Mouse (Mus musculus) heart, embryonic 11.5 days (tissue): Measurements from ENCODE around the gene Man1c1. TPM values are rescaled to one million over a fixed set of nuclear protein-coding genes. Genes with fewer than 3 reads are reported as not detected.

Experiments
- ATAC-seq: fragments of 200-750 bp; cut with Nextera tagmentation; replicated peaks from 2 replicates; pipeline ENCODE4 v1.8.0; 2017; ENCODE audit warnings: moderate library complexity; ENCODE audit not compliant: insufficient number of reproducible peaks, low FRiP score, low TSS enrichment
- H3K27ac ChIP-seq: fragments of 300-500 bp; sonication (generic); 2 replicates; pipeline ENCODE4 v1.5.1; 2014; ENCODE audit warnings: mild to moderate bottlenecking, low read depth, low read length
- H3K27me3 ChIP-seq: fragments of 300-500 bp; sonication (generic); 2 replicates; pipeline ENCODE4 v1.6.1; 2014; ENCODE audit warnings: mild to moderate bottlenecking, low read length, mixed read lengths; ENCODE audit not compliant: control insufficient read depth, insufficient read depth
- H3K36me3 ChIP-seq: fragments of 300-500 bp; sonication (generic); 2 replicates; pipeline ENCODE4 v1.6.1; 2014; ENCODE audit warnings: mild to moderate bottlenecking, low read length, moderate library complexity, mixed read lengths; ENCODE audit not compliant: control insufficient read depth, insufficient read depth
- H3K4me1 ChIP-seq: fragments of 300-500 bp; sonication (generic); 2 replicates; pipeline ENCODE4 v1.6.1; 2014; ENCODE audit warnings: low read length; ENCODE audit not compliant: control insufficient read depth, insufficient read depth
- H3K4me2 ChIP-seq: fragments of 300-500 bp; sonication (generic); 2 replicates; pipeline ENCODE4 v1.6.1; 2014; ENCODE audit warnings: mild to moderate bottlenecking, moderate library complexity
- H3K4me3 ChIP-seq: fragments of 300-500 bp; sonication (generic); 2 replicates; pipeline ENCODE4 v1.5.1; 2014; ENCODE audit warnings: low read depth, low read length
- H3K9ac ChIP-seq: fragments of 300-500 bp; sonication (generic); 2 replicates; pipeline ENCODE4 v1.6.1; 2014; ENCODE audit warnings: mild to moderate bottlenecking, low read depth, low read length, moderate library complexity
- H3K9me3 ChIP-seq: fragments of 300-500 bp; sonication (generic); replicated peaks from 2 replicates; pipeline ENCODE4 v1.6.1; 2016; ENCODE audit warnings: low read length; ENCODE audit not compliant: control insufficient read depth
- WGBS: fragments of 180-500 bp; shearing (Covaris S2); extraction: QIAGEN DNeasy Blood & Tissue Kit; methylation state at CpG from one replicate; pipeline ENCODE4 v1.1.7; 2014; ENCODE audit not compliant: insufficient replicate concordance; 5-methylcytosine and 5-hydroxymethylcytosine counted together
- polyA plus RNA-seq: library from polyadenylated mRNA; unstranded; fragments of >200 nt; fragmentation: Nextera tagmentation; extraction: Ambion mirVana; gene quantifications from 2 replicates; pipeline ENCODE4 v1.2.1, GENCODE M21; 2014

Man1c1 gene
- polyA plus RNA-seq, 1 experiment from 2014 or later = 8.6 TPM

DNA sequence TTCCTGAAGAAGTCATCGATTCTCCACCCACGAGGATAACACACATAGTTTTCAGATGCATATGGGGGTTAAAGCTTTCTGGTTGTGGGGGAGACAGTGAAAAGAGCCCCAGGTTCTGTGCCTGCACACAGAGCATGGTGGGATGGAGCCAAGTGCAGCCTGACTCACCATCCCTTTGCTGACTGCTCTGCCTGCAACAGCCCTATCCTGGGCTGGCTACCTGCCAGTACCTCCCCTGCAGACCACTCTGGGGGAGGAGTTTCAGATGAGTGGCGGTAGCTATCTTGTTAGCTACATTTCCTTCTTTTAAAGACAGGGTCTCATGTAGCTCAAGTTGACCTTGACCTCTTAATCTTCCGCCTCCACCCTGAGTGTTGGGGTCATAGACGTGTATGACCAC lies 125.7 kb downstream of the Man1c1 start:
- no peaks in the 10 kb centered on the region for H3K9me3 ChIP-seq
- no peak overlapping the region for H3K4me3 ChIP-seq
- peak overlapping the region; percentile 58 for H3K4me2 ChIP-seq
- no peaks in the 10 kb centered on the region; the same call in 1 of the 2 replicates for H3K27me3 ChIP-seq
- H3K9ac ChIP-seq = no peak overlapping the region
- ATAC-seq = peak; percentile 55
- H3K4me1 ChIP-seq = peaks cover 31% of the 10 kb centered on the region
- 43% methylated on average over 5 of the region's 5 CpGs for WGBS
- peaks cover 4% of the 10 kb centered on the region; the same call in 1 of the 2 replicates for H3K36me3 ChIP-seq
- H3K27ac ChIP-seq = peak overlapping the region; percentile 74

DNA sequence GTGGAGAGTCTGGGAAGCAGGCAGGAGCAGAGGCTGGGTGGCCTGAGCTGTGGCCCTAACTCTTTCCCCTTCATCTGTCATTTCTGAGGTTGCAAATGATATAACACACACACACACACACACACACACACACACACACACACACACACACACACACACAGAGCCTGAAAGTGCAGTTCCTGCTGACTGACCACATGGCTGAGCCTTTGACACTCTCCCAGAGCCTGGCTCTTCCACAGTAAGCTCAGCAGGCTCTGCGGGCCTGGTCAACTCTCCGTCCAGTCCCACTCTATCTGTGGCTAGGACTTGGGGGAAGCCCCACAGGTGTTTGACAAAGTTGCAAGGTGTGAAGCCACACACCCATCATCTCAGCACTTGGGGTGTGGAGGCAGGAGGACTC lies 126.8 kb downstream of the Man1c1 start:
- H3K4me1 ChIP-seq = peaks cover 31% of the 10 kb centered on the region
- peaks cover 4% of the 10 kb centered on the region; the same call in 1 of the 2 replicates for H3K36me3 ChIP-seq
- WGBS = 74% methylated on average over 2 of the region's 2 CpGs
- no peaks in the 10 kb centered on the region for H3K9me3 ChIP-seq
- no peak for ATAC-seq
- no peak overlapping the region for H3K9ac ChIP-seq
- H3K4me3 ChIP-seq = no peak overlapping the region
- H3K27ac ChIP-seq = no peak overlapping the region
- no peaks in the 10 kb centered on the region; the same call in 1 of the 2 replicates for H3K27me3 ChIP-seq
- H3K4me2 ChIP-seq = no peak overlapping the region

DNA sequence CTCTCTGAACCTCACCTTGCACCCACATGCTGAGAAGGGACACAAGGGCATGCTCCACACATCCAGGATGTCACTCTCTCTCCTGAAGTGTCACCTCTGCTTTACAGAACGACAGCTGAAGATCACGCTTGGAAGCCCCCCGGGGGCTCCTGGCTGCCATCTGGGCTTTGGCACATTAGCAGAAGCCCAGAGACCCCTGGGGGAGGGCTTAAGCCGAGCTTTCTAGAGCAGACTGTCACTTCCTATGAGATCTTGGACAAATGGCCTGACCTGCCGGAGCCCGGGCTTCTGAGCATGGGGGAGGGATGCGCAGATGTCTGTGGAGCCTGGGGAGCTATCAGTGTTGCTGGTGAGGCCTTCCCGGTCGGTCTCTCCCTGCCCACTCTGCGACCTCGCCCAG lies 128.6 kb downstream of the Man1c1 start:
- ATAC-seq = no peak
- Histone ChIP-seq H3K9me3 (no peaks in the 10 kb centered on the region), H3K4me2 (no peak overlapping the region), H3K4me1 (peaks cover 26% of the 10 kb centered on the region), H3K4me3 (no peak overlapping the region), H3K36me3 (peaks cover 4% of the 10 kb centered on the region; the same call in 1 of the 2 replicates), H3K27ac (no peak overlapping the region), H3K27me3 (no peaks in the 10 kb centered on the region; the same call in 1 of the 2 replicates), H3K9ac (no peak overlapping the region)
- 41% methylated on average over 11 of the region's 11 CpGs for WGBS

- H3K27me3 ChIP-seq = no peaks in the 10 kb centered on the region
- 81% methylated on average over 24 of the region's 24 CpGs for WGBS
- no peak overlapping the region for H3K9ac ChIP-seq
- no peak overlapping the region for H3K27ac ChIP-seq
- H3K4me2 ChIP-seq = no peak overlapping the region
- H3K36me3 ChIP-seq = peaks cover 7% of the 10 kb centered on the region; the same call in 1 of the 2 replicates
- no peak overlapping the region for H3K4me3 ChIP-seq
- no peak for ATAC-seq
- no peaks in the 10 kb centered on the region for H3K4me1 ChIP-seq
- no peaks in the 10 kb centered on the region for H3K9me3 ChIP-seq
These were observed 131.4 kb downstream of the Man1c1 start for GRCm38 (mm10) chr4:134572449-134573300.

- no peaks in the 10 kb centered on the region for H3K9me3 ChIP-seq
- H3K27me3 ChIP-seq = no peaks in the 10 kb centered on the region
- H3K4me2 ChIP-seq = no peak overlapping the region
- no peak overlapping the region for H3K9ac ChIP-seq
- H3K4me1 ChIP-seq = no peaks in the 10 kb centered on the region
- H3K27ac ChIP-seq = no peak overlapping the region
- no peak overlapping the region for H3K4me3 ChIP-seq
- no peak for ATAC-seq
- H3K36me3 ChIP-seq = peaks cover 12% of the 10 kb centered on the region
- 73% methylated on average over 14 of the region's 14 CpGs for WGBS
These were observed 133.2 kb downstream of the Man1c1 start for GRCm38 (mm10) chr4:134570704-134571451.

DNA sequence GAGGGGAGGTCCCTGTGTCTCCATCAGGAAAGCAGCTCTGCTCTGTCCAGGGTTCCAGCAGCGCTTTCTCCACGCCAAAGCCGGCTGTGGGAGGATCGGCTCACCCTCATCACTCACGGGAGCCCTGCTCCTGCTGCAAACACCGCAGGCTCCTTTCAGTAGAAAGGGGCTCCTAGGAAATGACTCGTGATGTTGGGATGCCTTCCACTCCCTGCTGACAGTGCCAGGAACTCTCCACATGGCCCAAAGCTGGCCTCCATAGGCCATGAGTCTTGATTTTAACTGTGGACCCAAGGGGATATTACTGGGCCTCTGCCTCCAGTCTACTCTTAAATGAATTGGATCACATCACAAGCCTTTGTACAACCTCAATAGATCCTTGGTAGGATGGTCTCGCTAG lies 134.3 kb downstream of the Man1c1 start:
- no peak overlapping the region for H3K4me3 ChIP-seq
- H3K9me3 ChIP-seq = 0 out of 2 replicates have a peak, but pooled peaks cover 3% of the 10 kb centered on the region
- H3K27me3 ChIP-seq = no peaks in the 10 kb centered on the region
- H3K4me1 ChIP-seq = no peaks in the 10 kb centered on the region
- ATAC-seq = no peak
- H3K9ac ChIP-seq = no peak overlapping the region
- no peak overlapping the region for H3K4me2 ChIP-seq
- 64% methylated on average over 8 of the region's 8 CpGs for WGBS
- no peak overlapping the region for H3K27ac ChIP-seq
- H3K36me3 ChIP-seq = peaks cover 18% of the 10 kb centered on the region

- no peak overlapping the region for H3K4me3 ChIP-seq
- H3K36me3 ChIP-seq = peaks cover 16% of the 10 kb centered on the region
- no peak overlapping the region for H3K27ac ChIP-seq
- H3K9me3 ChIP-seq = 0 out of 2 replicates have a peak, but pooled peaks cover 3% of the 10 kb centered on the region
- H3K9ac ChIP-seq = no peak overlapping the region
- WGBS = 71% methylated on average over 6 of the region's 6 CpGs
- no peaks in the 10 kb centered on the region for H3K4me1 ChIP-seq
- H3K4me2 ChIP-seq = no peak overlapping the region
- H3K27me3 ChIP-seq = no peaks in the 10 kb centered on the region
- no peak for ATAC-seq
These were observed 134.9 kb downstream of the Man1c1 start for GRCm38 (mm10) chr4:134569205-134569604.

GRCm38 (mm10) chr4:134567377-134568226 lies 136.5 kb downstream of the Man1c1 start:
- WGBS = 46% methylated on average over 19 of the region's 19 CpGs
- no peak for ATAC-seq
- no peak overlapping the region for H3K27ac ChIP-seq
- H3K4me3 ChIP-seq = no peak overlapping the region
- 0 out of 2 replicates have a peak, but pooled peaks cover 3% of the 10 kb centered on the region for H3K9me3 ChIP-seq
- H3K4me2 ChIP-seq = no peak overlapping the region
- no peaks in the 10 kb centered on the region for H3K4me1 ChIP-seq
- H3K36me3 ChIP-seq = peaks cover 16% of the 10 kb centered on the region
- H3K27me3 ChIP-seq = no peaks in the 10 kb centered on the region
- H3K9ac ChIP-seq = no peak overlapping the region
